Mouse (Mus musculus) ES-Bruce4 (cell line): ENCODE measurements around the gene Jam3. TPM values are rescaled to one million over a fixed set of nuclear protein-coding genes. Genes with fewer than 3 reads are reported as not detected.

Experiments used
- H3K27ac ChIP-seq: 2 replicates; pipeline ENCODE4 v1.5.1; 2012; ENCODE audit warnings: low read length, inconsistent platforms; ENCODE audit not compliant: insufficient read depth
- H3K27me3 ChIP-seq: 2 replicates; pipeline ENCODE4 v1.6.1; 2012; ENCODE audit warnings: mild to moderate bottlenecking, low read length, inconsistent platforms; ENCODE audit not compliant: control insufficient read depth, poor library complexity, insufficient read depth, severe bottlenecking
- H3K36me3 ChIP-seq: 2 replicates; pipeline ENCODE4 v1.6.1; 2012; ENCODE audit warnings: inconsistent platforms, mild to moderate bottlenecking, low read length, moderate library complexity; ENCODE audit not compliant: control insufficient read depth, poor library complexity, insufficient read depth, severe bottlenecking
- H3K4me1 ChIP-seq: one replicate; pipeline ENCODE4 v1.8.1; 2011; ENCODE audit warnings: low read length; ENCODE audit not compliant: control insufficient read depth, insufficient read depth
- H3K4me3 ChIP-seq: 2 replicates; pipeline ENCODE4 v1.5.1; 2011; ENCODE audit warnings: low read depth, mild to moderate bottlenecking, low read length
- H3K9ac ChIP-seq: 2 replicates; pipeline ENCODE4 v1.6.1; 2012; ENCODE audit warnings: low read depth, mild to moderate bottlenecking, inconsistent platforms; ENCODE audit not compliant: poor library complexity, severe bottlenecking
- H3K9me3 ChIP-seq: replicated peaks from 2 replicates; pipeline ENCODE4 v1.6.1; 2012; ENCODE audit warnings: mild to moderate bottlenecking, low read length, inconsistent platforms; ENCODE audit not compliant: control insufficient read depth, poor library complexity, insufficient read depth, severe bottlenecking
- CTCF ChIP-seq: IDR thresholded peaks from one replicate; pipeline ENCODE4 v1.8.1; 2011; ENCODE audit warnings: low read depth, low read length
- EP300 ChIP-seq: IDR thresholded peaks from 2 replicates; pipeline ENCODE4 v1.6.1; 2011; ENCODE audit warnings: low read depth, low read length; ENCODE audit not compliant: insufficient read depth
- POLR2A ChIP-seq: IDR thresholded peaks from one replicate; pipeline ENCODE4 v1.8.1; 2011; ENCODE audit warnings: low read length; ENCODE audit not compliant: insufficient read depth
- polyA plus RNA-seq: library from polyadenylated mRNA; stranded (reverse); fragments of >200 nt; gene quantifications from 2 replicates; pipeline ENCODE4 v1.2.4, GENCODE M21; 2011; ENCODE audit warnings: low read depth; ENCODE audit not compliant: missing spikeins, insufficient read depth, insufficient read length

Gene Jam3
- polyA plus RNA-seq, 1 experiment = 8.6 TPM

DNA sequence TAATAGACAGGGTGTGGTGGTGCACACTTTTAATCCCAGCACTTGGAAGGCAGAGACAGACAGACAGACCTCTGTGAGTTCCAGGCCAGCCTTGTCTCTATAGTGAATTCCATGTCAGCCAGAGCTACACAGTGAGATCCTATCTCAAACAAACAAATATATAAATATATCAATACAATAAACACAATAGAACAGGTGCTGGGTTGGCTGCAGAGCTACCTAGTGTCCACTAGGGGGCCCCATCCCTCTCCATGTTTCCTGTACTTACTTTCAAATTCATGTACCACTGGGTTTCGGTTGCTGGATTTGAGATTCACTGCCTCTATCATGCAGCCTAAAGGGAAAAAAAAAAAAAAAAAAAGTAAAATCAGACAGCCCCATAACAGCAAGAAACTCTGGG lies 49.1 kb downstream of the Jam3 start:
- Histone ChIP-seq H3K27ac (no peak overlapping the region), H3K4me3 (no peak overlapping the region), H3K9ac (no peak overlapping the region), H3K27me3 (no peaks in the 10 kb centered on the region), H3K4me1 (no peaks in the 10 kb centered on the region), H3K9me3 (no peaks in the 10 kb centered on the region), H3K36me3 (no peaks in the 10 kb centered on the region)
- TF ChIP-seq CTCF (peak; percentile 51), POLR2A (no peak)

DNA sequence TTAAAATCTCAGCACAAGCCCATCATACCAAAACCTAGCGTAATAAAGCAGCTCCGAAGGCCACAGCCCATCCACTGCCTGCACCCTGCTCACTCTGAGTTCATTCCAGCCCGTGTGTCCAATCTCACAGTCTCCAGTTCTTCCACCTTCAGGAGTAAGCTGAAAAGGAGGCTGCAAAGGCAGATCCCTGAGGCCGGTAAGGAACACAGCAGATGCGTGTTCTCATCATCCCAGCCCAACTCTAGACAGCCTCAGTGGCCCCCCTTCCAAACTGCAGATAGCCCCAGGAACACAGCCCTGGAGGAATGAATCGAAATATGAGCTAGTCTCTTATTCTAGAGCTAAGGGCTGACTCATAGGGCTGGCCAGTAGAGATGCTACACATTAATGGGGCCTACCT lies 53.8 kb downstream of the Jam3 start:
- H3K27ac ChIP-seq = no peak overlapping the region
- no peaks in the 10 kb centered on the region for H3K4me1 ChIP-seq
- no peak overlapping the region for H3K9ac ChIP-seq
- peaks cover 7% of the 10 kb centered on the region for H3K36me3 ChIP-seq
- no peaks in the 10 kb centered on the region for H3K27me3 ChIP-seq
- no peaks in the 10 kb centered on the region for H3K9me3 ChIP-seq
- TF ChIP-seq POLR2A = no peak
- no peak for TF ChIP-seq CTCF
- no peak for TF ChIP-seq EP300
- no peak overlapping the region for H3K4me3 ChIP-seq

DNA sequence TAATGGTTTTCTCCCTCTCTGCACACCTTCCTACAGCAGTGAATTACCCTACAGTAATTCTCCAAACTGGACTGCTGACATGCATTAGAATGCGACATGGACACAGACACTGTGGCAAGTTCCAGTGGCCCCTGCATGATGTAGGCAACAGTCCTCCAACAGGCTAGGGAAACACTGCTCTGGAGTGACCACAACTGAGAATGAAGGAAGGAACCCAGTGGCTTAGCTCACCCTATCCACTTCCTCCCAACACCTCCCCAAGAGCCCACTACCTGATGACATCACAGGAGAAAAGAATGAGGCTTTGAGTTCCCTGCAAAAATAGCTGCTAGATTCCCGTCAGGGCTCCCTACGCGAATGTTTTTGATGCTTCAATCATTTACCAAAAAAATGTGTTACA lies 55.7 kb downstream of the Jam3 start:
- no peaks in the 10 kb centered on the region for H3K27me3 ChIP-seq
- no peaks in the 10 kb centered on the region for H3K4me1 ChIP-seq
- no peak overlapping the region for H3K4me3 ChIP-seq
- no peak overlapping the region for H3K9ac ChIP-seq
- H3K36me3 ChIP-seq = peaks cover 16% of the 10 kb centered on the region
- H3K27ac ChIP-seq = no peak overlapping the region
- no peaks in the 10 kb centered on the region for H3K9me3 ChIP-seq
- TF ChIP-seq EP300 = no peak
- TF ChIP-seq CTCF = no peak
- TF ChIP-seq POLR2A = no peak

DNA sequence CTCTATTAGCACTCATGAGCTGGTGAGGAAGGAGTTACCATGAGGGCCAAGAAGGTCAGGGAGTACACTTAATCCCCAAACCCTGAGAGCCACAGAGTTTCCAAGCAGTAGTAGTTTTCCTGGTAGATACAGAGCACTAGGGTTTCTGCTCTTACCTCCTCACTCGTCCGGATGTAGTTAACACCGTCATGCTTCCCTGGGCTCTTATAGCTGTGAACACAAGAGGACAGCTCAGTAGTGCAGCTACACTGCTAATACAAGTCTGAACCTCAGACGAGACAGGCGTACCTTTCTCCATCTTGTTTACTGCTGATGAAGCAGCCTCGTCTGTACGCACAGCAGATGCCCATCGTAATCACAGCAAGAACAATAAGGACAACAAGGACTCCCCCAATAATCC lies 56.7 kb downstream of the Jam3 start:
- H3K4me3 ChIP-seq = no peak overlapping the region
- H3K9me3 ChIP-seq = no peaks in the 10 kb centered on the region
- peaks cover 23% of the 10 kb centered on the region for H3K36me3 ChIP-seq
- no peak overlapping the region for H3K27ac ChIP-seq
- H3K4me1 ChIP-seq = no peaks in the 10 kb centered on the region
- no peaks in the 10 kb centered on the region for H3K27me3 ChIP-seq
- H3K9ac ChIP-seq = no peak overlapping the region
- TF ChIP-seq CTCF (no peak), POLR2A (no peak), EP300 (no peak)

- Histone ChIP-seq H3K9ac (no peak overlapping the region), H3K36me3 (peaks cover 24% of the 10 kb centered on the region), H3K4me1 (no peaks in the 10 kb centered on the region), H3K27me3 (no peaks in the 10 kb centered on the region), H3K27ac (no peak overlapping the region), H3K4me3 (no peak overlapping the region), H3K9me3 (no peaks in the 10 kb centered on the region)
- no peak for TF ChIP-seq POLR2A
- no peak for TF ChIP-seq EP300
- no peak for TF ChIP-seq CTCF
Measured at GRCm38 (mm10) chr9:27098092-27098491, 57.1 kb downstream of the Jam3 start.

- TF ChIP-seq EP300 (no peak), CTCF (no peak), POLR2A (no peak)
- H3K9ac ChIP-seq = no peak overlapping the region
- no peak overlapping the region for H3K27ac ChIP-seq
- H3K36me3 ChIP-seq = peaks cover 57% of the 10 kb centered on the region
- no peaks in the 10 kb centered on the region for H3K4me1 ChIP-seq
- H3K4me3 ChIP-seq = no peak overlapping the region
- H3K9me3 ChIP-seq = no peaks in the 10 kb centered on the region
- H3K27me3 ChIP-seq = no peaks in the 10 kb centered on the region
Measured at GRCm38 (mm10) chr9:27092916-27093315, 62.3 kb downstream of the Jam3 start.
